Mouse (Mus musculus) megakaryocyte, embryonic 14.5 days (primary cell): ENCODE data around the gene Ocln.

Source experiments
- FLI1 ChIP-seq: IDR thresholded peaks from 2 replicates; pipeline ENCODE4 v1.6.1; 2012; ENCODE audit warnings: low read length, inconsistent platforms, mixed read lengths
- GATA1 ChIP-seq: IDR thresholded peaks from 3 replicates; pipeline ENCODE4 v1.6.1; 2012; ENCODE audit warnings: mixed read lengths, low read length, inconsistent platforms, borderline replicate concordance

DNA sequence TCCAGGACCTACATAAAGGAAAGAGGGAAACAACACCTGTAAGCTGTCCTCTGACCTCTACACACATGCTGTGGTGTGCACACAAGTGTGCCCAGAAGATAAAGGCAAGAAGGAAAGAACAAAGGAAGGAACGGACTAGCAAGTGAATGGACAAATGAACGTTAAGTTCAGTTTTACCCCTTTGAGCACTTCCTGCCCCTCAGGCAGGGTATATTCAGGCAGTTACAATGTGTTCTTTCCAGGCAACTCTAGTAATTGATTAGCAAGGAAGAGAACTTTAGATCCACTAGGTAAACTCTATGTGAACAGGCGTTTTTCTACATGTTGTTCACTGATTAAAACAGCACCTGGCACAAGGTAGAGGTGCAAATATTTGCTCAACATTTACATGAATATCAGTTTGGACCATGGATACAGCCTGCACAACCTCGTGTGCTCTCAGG lies 8.3 kb downstream of the Ocln start:
- TF ChIP-seq GATA1 (no peak), FLI1 (no peak)
